Mouse (Mus musculus): ENCODE measurements at regions not wholly inside any gene's neighbourhood (a gene's known extent, or its start where the extent isn't known, plus 50 kb on each side); places are given as distances from the start of the nearest gene placed in this dataset.
A peak's percentile ranks its signal among the peaks of the same experiment; 100 is the strongest.

GRCm38 (mm10) chr1:137364396-137364795, 404.1 kb upstream of the Nr5a2 start:
- Histone ChIP-seq H3K36me3 (ENCODE audit: control insufficient read depth, insufficient read depth, low read length) (no peaks in the 10 kb centered on the region), H3K27ac (replicated peaks; ENCODE audit: low read depth, low read length) (no peak overlapping the region), H3K4me2 (ENCODE audit: low read depth, severe bottlenecking) (no peak overlapping the region), H3K27me3 (ENCODE audit: control insufficient read depth, insufficient read depth, low read length) (no peaks in the 10 kb centered on the region), H3K9me3 (ENCODE audit: control insufficient read depth, low read length) (no peaks in the 10 kb centered on the region), H3K4me3 (ENCODE audit: low read depth, low read length) (no peak overlapping the region), H3K9ac (ENCODE audit: low read length) (no peak overlapping the region), H3K4me1 (ENCODE audit: control insufficient read depth, insufficient read depth, low read length) (no peaks in the 10 kb centered on the region)
- ATAC-seq (ENCODE audit: insufficient number of reproducible peaks, low FRiP score, low TSS enrichment, low read depth) (no peak), DNase-seq (ENCODE audit: low spot score) (no peak)

GRCm38 (mm10) chr1:137363969-137364368, 403.7 kb upstream of the Nr5a2 start:
- Histone ChIP-seq H3K4me1 (ENCODE audit: control insufficient read depth, insufficient read depth, low read length) (no peaks in the 10 kb centered on the region), H3K36me3 (ENCODE audit: control insufficient read depth, insufficient read depth, low read length) (no peaks in the 10 kb centered on the region), H3K27ac (replicated peaks; ENCODE audit: low read depth, low read length) (no peak overlapping the region), H3K9ac (ENCODE audit: low read length) (no peak overlapping the region), H3K9me3 (ENCODE audit: control insufficient read depth, low read length) (no peaks in the 10 kb centered on the region), H3K4me3 (ENCODE audit: low read depth, low read length) (no peak overlapping the region), H3K4me2 (ENCODE audit: low read depth, severe bottlenecking) (no peak overlapping the region), H3K27me3 (ENCODE audit: control insufficient read depth, insufficient read depth, low read length) (no peaks in the 10 kb centered on the region)
- 96% methylated on average over 2 of the region's 2 CpGs for WGBS
- ATAC-seq (ENCODE audit: insufficient number of reproducible peaks, low FRiP score, low TSS enrichment, low read depth) (no peak), DNase-seq (ENCODE audit: low spot score) (no peak)

- Histone ChIP-seq H3K36me3 (ENCODE audit: control insufficient read depth, insufficient read depth, low read length) (no peaks in the 10 kb centered on the region), H3K9ac (ENCODE audit: low read length) (no peak overlapping the region), H3K4me1 (ENCODE audit: control insufficient read depth, insufficient read depth, low read length) (no peaks in the 10 kb centered on the region), H3K4me3 (ENCODE audit: low read depth, low read length) (no peak overlapping the region), H3K9me3 (ENCODE audit: control insufficient read depth, low read length) (no peaks in the 10 kb centered on the region), H3K27ac (replicated peaks; ENCODE audit: low read depth, low read length) (no peak overlapping the region), H3K4me2 (ENCODE audit: low read depth, severe bottlenecking) (no peak overlapping the region), H3K27me3 (ENCODE audit: control insufficient read depth, insufficient read depth, low read length) (no peaks in the 10 kb centered on the region)
- no peak for DNase-seq (ENCODE audit: low spot score)
- 77% methylated on average over 1 of the region's 1 CpGs for WGBS
- ATAC-seq (ENCODE audit: insufficient number of reproducible peaks, low FRiP score, low TSS enrichment, low read depth) = no peak
Observed at GRCm38 (mm10) chr1:137363561-137363960, 403.3 kb upstream of the Nr5a2 start.

- 76% methylated on average over 16 of the region's 16 CpGs for WGBS
- ATAC-seq (ENCODE audit: insufficient number of reproducible peaks, low FRiP score, low TSS enrichment, low read depth) = no peak; the same call in 1 of the 2 replicates
Observed at GRCm38 (mm10) chr1:137360688-137361570, 400.7 kb upstream of the Nr5a2 start.

GRCm38 (mm10) chr1:137355941-137356512, 395.8 kb upstream of the Nr5a2 start:
- 70% methylated on average over 4 of the region's 4 CpGs for WGBS

More at GRCm38 (mm10) chr1:137360688-137361570, 400.7 kb upstream of the Nr5a2 start:
- DNase-seq (ENCODE audit: low spot score) = no peak
- Histone ChIP-seq H3K9me3 (ENCODE audit: control insufficient read depth, low read length) (no peaks in the 10 kb centered on the region), H3K4me1 (ENCODE audit: control insufficient read depth, insufficient read depth, low read length) (no peaks in the 10 kb centered on the region), H3K4me3 (ENCODE audit: low read depth, low read length) (no peak overlapping the region), H3K9ac (ENCODE audit: low read length) (no peak overlapping the region), H3K4me2 (ENCODE audit: low read depth, severe bottlenecking) (no peak overlapping the region), H3K36me3 (ENCODE audit: control insufficient read depth, insufficient read depth, low read length) (no peaks in the 10 kb centered on the region), H3K27me3 (ENCODE audit: control insufficient read depth, insufficient read depth, low read length) (no peaks in the 10 kb centered on the region), H3K27ac (replicated peaks; ENCODE audit: low read depth, low read length) (no peak overlapping the region)

GRCm38 (mm10) chr1:137352390-137353027, 392.3 kb upstream of the Nr5a2 start:
- no peak for ATAC-seq (ENCODE audit: insufficient number of reproducible peaks, low FRiP score, low TSS enrichment, low read depth)
- Histone ChIP-seq H3K36me3 (ENCODE audit: control insufficient read depth, insufficient read depth, low read length) (no peaks in the 10 kb centered on the region), H3K9ac (ENCODE audit: low read length) (no peak overlapping the region)

More at GRCm38 (mm10) chr1:137355941-137356512, 395.8 kb upstream of the Nr5a2 start:
- Histone ChIP-seq H3K4me2 (ENCODE audit: low read depth, severe bottlenecking) (no peak overlapping the region), H3K9ac (ENCODE audit: low read length) (no peak overlapping the region), H3K4me3 (ENCODE audit: low read depth, low read length) (no peak overlapping the region), H3K27ac (replicated peaks; ENCODE audit: low read depth, low read length) (no peak overlapping the region), H3K9me3 (ENCODE audit: control insufficient read depth, low read length) (no peaks in the 10 kb centered on the region), H3K27me3 (ENCODE audit: control insufficient read depth, insufficient read depth, low read length) (no peaks in the 10 kb centered on the region), H3K36me3 (ENCODE audit: control insufficient read depth, insufficient read depth, low read length) (no peaks in the 10 kb centered on the region), H3K4me1 (ENCODE audit: control insufficient read depth, insufficient read depth, low read length) (no peaks in the 10 kb centered on the region)
- no peak for DNase-seq (ENCODE audit: low spot score)
- no peak for ATAC-seq (ENCODE audit: insufficient number of reproducible peaks, low FRiP score, low TSS enrichment, low read depth)

GRCm38 (mm10) chr1:137334137-137334536, 373.9 kb upstream of the Nr5a2 start:
- H3K4me1 ChIP-seq (ENCODE audit: control insufficient read depth, insufficient read depth, low read length) = peaks cover 3% of the 10 kb centered on the region; the same call in 1 of the 2 replicates
- H3K4me3 ChIP-seq (ENCODE audit: low read depth, low read length) = no peak overlapping the region
- no peaks in the 10 kb centered on the region for H3K27me3 ChIP-seq (ENCODE audit: control insufficient read depth, insufficient read depth, low read length)
- H3K27ac ChIP-seq (replicated peaks; ENCODE audit: low read depth, low read length) = no peak overlapping the region
- no peaks in the 10 kb centered on the region for H3K36me3 ChIP-seq (ENCODE audit: control insufficient read depth, insufficient read depth, low read length)
- WGBS = 93% methylated on average over 2 of the region's 2 CpGs
- no peak overlapping the region for H3K9ac ChIP-seq (ENCODE audit: low read length)
- ATAC-seq (ENCODE audit: insufficient number of reproducible peaks, low FRiP score, low TSS enrichment, low read depth) (no peak), DNase-seq (ENCODE audit: low spot score) (no peak)
- no peaks in the 10 kb centered on the region for H3K9me3 ChIP-seq (ENCODE audit: control insufficient read depth, low read length)
- no peak overlapping the region for H3K4me2 ChIP-seq (ENCODE audit: low read depth, severe bottlenecking)

More at GRCm38 (mm10) chr1:137352390-137353027, 392.3 kb upstream of the Nr5a2 start:
- Histone ChIP-seq H3K9me3 (ENCODE audit: control insufficient read depth, low read length) (no peaks in the 10 kb centered on the region), H3K27me3 (ENCODE audit: control insufficient read depth, insufficient read depth, low read length) (no peaks in the 10 kb centered on the region), H3K4me3 (ENCODE audit: low read depth, low read length) (no peak overlapping the region), H3K27ac (replicated peaks; ENCODE audit: low read depth, low read length) (no peak overlapping the region), H3K4me1 (ENCODE audit: control insufficient read depth, insufficient read depth, low read length) (no peaks in the 10 kb centered on the region), H3K4me2 (ENCODE audit: low read depth, severe bottlenecking) (no peak overlapping the region)
- 88% methylated on average over 5 of the region's 5 CpGs for WGBS
- no peak for DNase-seq (ENCODE audit: low spot score)

GRCm38 (mm10) chr1:137332108-137332769, 372.0 kb upstream of the Nr5a2 start:
- ATAC-seq (ENCODE audit: insufficient number of reproducible peaks, low FRiP score, low TSS enrichment, low read depth) = peak; percentile 81

More at GRCm38 (mm10) chr1:137332108-137332769, 372.0 kb upstream of the Nr5a2 start:
- Histone ChIP-seq H3K9me3 (ENCODE audit: control insufficient read depth, low read length) (no peaks in the 10 kb centered on the region), H3K4me2 (ENCODE audit: low read depth, severe bottlenecking) (no peak overlapping the region), H3K27me3 (ENCODE audit: control insufficient read depth, insufficient read depth, low read length) (no peaks in the 10 kb centered on the region), H3K27ac (replicated peaks; ENCODE audit: low read depth, low read length) (no peak overlapping the region), H3K36me3 (ENCODE audit: control insufficient read depth, insufficient read depth, low read length) (no peaks in the 10 kb centered on the region), H3K4me3 (ENCODE audit: low read depth, low read length) (no peak overlapping the region), H3K4me1 (ENCODE audit: control insufficient read depth, insufficient read depth, low read length) (peaks cover 3% of the 10 kb centered on the region; the same call in 1 of the 2 replicates), H3K9ac (ENCODE audit: low read length) (no peak overlapping the region)
- DNase-seq (ENCODE audit: low spot score) = peak; percentile 31
- WGBS = 44% methylated on average over 8 of the region's 8 CpGs
